Mouse (Mus musculus) ovary, postnatal 14 days (tissue): Measurements from ENCODE around the gene Lamtor1.

Experiments used
- DNase-seq: peaks from one replicate; pipeline ENCODE4 v3.0.0; 2022; ENCODE audit warnings: low spot score

The Lamtor1 gene

GRCm38 (mm10) chr7:101905561-101906286 lies at the start of gene Lamtor1:
Gene Lamtor1 (plus strand): TSS chr7:101905904.
- DNase-seq: peak; percentile 96

DNA sequence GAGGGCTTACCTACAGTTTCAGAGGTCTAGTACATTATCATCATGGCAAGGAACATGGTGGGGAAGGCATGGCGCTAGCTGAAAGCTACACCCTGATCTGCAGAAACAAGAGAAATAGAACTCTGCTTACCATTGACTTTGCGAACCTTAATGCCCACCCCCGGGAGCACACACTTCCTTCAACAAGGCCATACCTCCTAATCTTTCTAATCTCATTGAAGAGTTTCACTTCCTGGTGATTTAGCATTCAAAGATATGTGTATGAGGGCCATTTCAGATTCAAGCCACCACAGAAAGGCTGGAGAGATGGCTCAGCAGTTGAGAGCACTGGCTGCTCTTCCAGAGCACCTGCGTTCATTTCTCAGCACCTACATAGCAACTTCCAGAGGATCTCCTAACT lies 48.6 kb upstream of the Lamtor1 start, which contains the start of gene Folr2:
Gene Folr2 (minus strand): TSS at position 101 of the 400 bp plus-strand sequence.
- DNase-seq: no peak

DNA sequence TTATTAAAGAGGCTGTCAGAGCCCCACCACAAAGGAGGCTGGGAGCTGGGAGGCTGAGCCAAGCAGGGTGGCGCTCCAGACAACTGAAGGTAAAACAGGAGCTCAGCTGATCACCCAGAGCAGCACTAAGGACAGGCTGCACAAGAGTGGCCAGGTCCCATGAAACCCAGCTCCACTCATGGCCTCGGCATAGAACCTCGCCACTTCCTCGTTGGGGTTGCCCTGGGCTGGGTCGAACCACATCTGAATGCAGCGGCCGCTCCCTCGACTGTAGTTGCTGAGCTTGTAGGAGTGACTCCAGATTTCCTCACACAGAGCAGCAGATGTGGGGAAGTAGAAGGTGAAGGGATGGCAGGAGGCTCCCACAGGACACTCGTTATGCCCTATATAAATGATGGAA lies 47.3 kb upstream of the Lamtor1 start:
- DNase-seq: no peak

DNA sequence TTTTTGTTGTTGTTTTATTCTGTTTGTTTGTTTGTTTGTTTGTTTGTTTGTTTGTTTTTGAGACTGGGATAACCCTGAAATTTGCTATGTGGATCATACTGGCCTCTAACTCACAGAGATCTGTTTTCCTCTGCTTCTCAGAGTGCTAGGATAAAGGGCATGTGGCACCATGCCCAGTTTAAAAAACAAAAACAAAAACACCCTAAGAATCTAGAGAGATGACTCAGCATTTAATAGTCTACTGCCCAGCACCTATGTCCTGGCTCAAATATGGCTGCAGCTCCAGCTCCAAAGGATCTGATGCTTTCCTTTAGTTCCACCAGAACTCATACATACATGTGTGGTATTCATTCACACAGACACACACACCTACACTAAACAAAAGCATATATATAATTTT lies 44.7 kb upstream of the Lamtor1 start:
- no peak for DNase-seq

GRCm38 (mm10) chr7:101862291-101862690 lies 43.4 kb upstream of the Lamtor1 start:
- DNase-seq: no peak

DNA sequence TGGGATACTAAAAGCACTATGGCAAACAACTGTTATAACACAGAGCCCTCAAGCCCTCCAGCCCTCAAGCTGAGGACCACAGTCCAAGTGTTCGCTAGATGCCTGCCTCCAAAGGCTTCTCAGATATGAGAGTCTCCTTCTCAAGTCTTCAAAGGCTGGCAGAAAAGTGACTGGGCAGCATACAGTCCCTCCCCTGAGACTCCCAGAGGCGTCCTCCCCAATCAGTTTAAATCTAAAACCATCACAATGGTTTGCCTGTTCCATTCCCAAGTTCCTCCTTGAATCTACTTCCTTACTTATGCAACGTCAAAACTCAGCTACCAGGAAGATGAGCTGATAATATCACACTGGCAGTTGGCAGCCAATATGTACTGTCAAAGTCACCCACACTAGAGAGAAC lies 42.3 kb upstream of the Lamtor1 start, which contains the start of gene Anapc15:
Gene Anapc15 (plus strand): TSS at position 301 of the 400 bp plus-strand sequence.
- no peak for DNase-seq

GRCm38 (mm10) chr7:101866491-101867265 lies 39.0 kb upstream of the Lamtor1 start:
- no peak for DNase-seq

- DNase-seq: no peak
Measured at GRCm38 (mm10) chr7:101867482-101867881, 38.2 kb upstream of the Lamtor1 start.

GRCm38 (mm10) chr7:101868241-101869162 lies 37.2 kb upstream of the Lamtor1 start:
- peak; percentile 17 for DNase-seq

DNA sequence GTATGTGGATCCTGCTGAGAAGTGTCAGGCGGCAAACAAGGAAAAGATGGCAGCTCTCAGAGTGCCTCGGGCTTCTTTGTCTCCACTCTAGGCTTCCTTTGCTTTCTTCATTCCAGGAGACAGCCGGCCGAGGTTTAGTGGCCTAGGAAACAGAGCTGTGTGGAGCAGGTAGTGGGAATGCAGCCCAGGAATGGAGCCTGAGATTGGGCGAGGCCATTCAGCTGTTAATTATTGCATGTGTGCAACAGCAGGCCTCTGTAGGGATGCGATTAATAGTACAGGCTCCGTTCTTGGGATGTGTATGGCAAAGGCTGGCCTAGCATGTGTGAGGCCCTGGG lies 36.6 kb upstream of the Lamtor1 start:
- no peak for DNase-seq

DNA sequence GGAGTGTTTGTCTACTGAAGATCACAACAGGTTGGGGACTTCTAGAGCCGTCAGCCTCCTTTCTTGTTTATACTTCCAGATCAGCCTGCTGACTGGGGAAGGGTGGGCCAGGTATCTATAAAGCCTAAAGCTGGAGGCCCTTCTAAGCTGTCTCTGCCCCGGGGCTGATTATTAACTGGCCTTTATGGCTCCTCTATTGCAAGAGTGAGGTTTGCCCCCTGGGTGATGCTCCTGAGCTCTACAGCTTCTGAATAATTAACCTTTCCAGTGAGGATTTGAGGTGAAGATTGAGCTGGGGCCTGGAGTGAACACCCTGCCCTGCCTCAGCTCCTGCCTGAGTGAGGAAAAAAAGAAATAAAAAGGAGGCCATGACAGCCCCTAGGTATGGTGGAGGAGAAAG lies 35.1 kb upstream of the Lamtor1 start, which contains the start of gene Folr1:
Gene Folr1 (minus strand): TSS at position 160 of the 400 bp plus-strand sequence.
- no peak for DNase-seq

DNA sequence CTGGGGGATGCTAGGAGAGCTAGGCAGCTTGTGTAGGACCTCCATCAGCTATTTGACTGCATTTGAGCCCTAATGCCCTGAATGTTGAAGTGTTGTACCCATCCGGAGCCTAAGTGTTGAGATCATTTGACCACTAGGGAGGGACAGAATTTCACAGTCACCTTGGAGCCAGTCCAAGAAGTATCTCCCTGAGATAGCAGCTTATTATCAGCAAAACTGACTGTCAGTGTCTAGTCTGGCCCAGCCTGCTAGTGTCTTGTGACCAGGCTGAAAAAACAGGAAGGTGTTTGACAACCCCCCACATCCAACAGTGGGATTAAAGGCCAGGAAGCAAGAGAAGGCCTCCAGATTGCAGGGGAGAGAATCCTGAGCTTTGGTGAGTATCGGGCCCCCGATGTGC lies 34.4 kb upstream of the Lamtor1 start:
- DNase-seq: no peak

DNA sequence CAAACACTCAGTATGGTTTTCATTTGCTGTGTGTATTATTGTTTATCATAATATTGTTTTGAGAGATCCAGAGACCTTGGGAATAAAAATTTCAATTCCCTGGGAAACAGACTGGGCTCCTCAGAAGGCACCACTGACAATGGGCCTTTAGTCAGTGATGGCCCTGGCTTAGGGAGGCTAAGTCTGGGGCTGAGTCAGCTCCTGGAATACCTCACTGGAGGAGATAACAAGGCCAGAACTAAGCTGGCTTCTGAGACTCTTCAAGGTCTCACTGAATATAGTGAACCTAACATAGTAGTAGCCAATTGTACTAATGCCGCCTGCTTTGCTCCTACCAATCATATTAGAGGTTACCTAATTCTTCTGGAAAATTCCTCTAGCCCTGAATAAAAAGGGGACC lies 29.7 kb upstream of the Lamtor1 start:
- DNase-seq: no peak

- DNase-seq: no peak
Measured at GRCm38 (mm10) chr7:101880855-101881254, 24.8 kb upstream of the Lamtor1 start.

DNA sequence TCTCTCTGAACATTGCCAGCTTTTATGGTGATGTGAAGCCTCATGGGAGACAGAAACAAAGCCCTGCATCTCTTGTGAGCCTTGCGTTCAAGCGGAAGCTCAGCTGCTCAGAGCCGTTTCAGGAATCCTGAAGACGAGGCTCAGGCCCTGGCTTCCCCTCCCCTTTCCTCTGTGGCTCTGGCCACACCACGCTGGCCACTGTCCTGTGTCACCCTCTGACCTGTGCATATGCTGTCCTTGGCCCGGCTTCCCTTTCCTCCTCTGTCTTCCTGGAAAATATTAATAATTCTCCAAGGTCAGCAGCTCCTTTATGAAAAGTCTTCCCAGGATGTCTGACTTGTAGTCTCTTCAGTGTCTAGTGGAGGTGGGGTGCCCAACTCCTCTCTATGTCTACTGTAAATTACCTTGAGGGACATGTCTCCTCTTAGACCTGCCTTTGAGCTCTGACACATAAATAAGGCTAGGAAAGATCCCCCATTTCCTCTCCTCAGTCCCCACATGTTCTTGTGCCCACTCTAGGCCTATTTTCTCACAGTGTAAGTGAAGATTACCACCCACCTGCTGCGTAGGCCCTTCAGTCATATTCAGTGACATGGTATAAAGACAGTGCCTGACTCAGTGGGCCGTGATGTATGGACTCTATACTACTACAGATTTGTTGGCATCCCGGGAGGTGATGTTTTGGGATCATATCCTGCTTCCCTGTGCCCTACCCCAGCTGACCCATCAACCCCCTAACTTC lies 23.1 kb upstream of the Lamtor1 start:
- no peak for DNase-seq

DNA sequence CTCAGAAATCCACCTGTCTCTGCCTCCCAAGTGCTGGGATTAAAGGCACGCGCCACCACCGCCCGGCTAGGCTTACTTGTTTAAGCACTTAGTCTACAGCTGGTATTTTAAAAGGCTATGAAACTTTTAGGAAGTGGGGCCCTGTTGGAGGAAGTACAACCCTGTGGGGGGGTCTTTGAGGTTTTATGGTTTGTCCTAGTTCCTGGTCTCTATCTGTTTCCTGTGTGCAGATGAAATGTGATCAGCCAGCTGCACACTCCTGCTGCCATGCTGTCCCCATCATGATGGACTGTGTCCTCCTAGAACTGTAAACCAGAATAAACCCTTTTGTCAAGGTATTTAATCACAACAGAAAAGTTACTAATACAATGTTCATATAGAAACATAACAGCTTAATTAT lies 21.5 kb upstream of the Lamtor1 start:
- no peak for DNase-seq

GRCm38 (mm10) chr7:101886274-101886673 lies 19.4 kb upstream of the Lamtor1 start:
- no peak for DNase-seq

GRCm38 (mm10) chr7:101888460-101888859 lies 17.2 kb upstream of the Lamtor1 start:
- no peak for DNase-seq

- DNase-seq: no peak
Measured at GRCm38 (mm10) chr7:101895695-101896094, 10.0 kb upstream of the Lamtor1 start.

DNA sequence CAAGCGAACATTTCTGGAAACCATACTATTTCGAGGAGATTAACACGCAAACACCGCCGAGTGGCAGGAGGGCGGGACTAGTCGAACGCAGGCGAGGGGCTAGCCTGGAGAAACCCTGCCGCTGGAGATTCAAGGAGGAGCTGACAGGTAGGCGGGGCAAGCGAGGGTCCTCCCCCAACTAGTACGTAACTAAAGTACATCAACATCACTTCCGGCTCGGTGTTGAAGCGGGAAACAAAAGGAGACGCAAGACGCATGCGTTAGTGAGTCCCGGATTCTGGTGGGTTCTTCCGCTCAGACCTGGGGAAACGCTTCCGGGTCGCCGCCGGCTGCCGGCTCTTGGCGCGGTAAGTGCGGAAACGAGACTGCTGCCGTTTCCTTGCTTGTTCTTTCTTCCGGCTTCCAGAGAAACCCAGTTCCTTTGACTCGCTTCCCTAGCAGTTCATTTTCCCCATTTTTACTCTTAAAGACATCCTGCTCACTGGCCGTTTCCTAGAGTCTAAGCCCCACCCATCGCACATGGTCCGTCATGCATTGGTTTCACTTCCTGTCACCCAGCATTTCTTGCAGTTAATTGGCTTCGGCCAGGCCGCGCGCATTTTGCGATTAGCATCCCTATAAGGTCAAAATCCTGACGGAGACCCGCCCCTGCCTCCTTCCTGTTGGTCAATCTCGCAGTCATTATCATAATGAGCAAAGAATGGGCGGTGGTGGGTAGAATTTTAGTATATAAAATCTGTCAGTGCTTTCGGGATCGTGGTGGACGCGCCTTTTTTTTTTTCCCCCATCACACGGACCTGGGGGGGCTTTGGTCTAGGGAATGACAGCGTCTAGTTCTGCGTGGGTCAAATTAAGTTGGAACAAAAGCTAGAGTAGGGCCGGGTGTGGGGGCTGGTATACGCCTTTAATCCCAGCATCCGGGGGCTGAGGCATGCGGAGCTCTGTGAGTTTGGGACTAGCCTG lies 9.3 kb upstream of the Lamtor1 start:
- peak; percentile 85 for DNase-seq
